Mouse (Mus musculus): ENCODE measurements at regions not wholly inside any gene's neighbourhood (a gene's known extent, or its start where the extent isn't known, plus 50 kb on each side); places are given as distances from the start of the nearest gene placed in this dataset.

GRCm38 (mm10) chr5:146684429-146684828 is 99.4 kb upstream of the Gpr12 start:
- no peak for DNase-seq

DNA sequence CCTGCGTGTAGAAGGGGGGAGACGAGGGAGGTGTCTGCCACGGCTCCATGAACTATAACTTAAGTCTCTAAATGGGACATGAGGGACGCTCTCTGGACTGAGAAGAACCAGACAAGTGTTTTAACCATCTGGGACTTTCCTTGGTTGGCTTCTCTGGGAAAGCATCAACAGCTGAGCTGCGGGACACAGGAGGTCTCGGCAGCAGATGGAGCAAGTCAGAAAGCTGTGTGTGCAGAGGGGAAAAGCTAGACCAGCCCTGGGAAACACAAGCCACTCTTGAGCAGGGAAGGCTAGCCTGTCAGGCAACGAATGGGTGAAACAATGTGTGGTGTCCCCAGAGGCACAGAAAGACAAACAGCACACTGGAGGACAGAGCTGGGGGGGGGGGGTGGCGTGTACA is 98.5 kb upstream of the Gpr12 start:
- DNase-seq, result no peak

- DNase-seq, result no peak
These were observed 97.9 kb upstream of the Gpr12 start for GRCm38 (mm10) chr5:146682893-146683292.

- no peak for DNase-seq
These were observed 96.5 kb upstream of the Gpr12 start for GRCm38 (mm10) chr5:146681512-146681911.

DNA sequence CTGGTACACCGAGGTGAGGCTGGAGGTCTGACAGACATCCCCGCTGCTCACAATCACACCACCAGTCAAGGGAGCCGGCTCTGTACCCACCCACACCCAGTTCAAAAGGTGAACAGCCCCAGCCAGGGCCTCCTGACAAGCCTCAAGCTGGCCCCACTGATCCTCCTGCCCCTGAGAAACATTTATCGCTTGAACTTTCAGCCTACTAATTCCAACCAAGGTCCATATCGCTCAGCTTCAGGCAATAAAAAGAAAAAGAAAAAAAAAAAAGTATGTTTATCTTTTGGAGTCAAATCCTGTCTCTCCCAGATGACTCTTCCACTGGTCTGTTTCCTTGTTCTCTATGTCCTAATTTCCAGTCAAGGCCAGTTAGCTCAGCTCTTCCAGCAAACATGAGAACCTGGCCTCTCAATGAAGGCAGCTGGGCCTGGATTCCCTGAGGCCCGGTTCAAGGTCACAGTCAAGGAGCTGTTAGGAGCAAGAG is 94.2 kb upstream of the Gpr12 start:
- no peak for DNase-seq

GRCm38 (mm10) chr5:146678775-146679170 is 93.7 kb upstream of the Gpr12 start:
- DNase-seq, result no peak

- DNase-seq, result no peak
These were observed 93.2 kb upstream of the Gpr12 start for GRCm38 (mm10) chr5:146678049-146678774.

GRCm38 (mm10) chr5:146677151-146677515 is 92.1 kb upstream of the Gpr12 start:
- DNase-seq, result no peak

DNA sequence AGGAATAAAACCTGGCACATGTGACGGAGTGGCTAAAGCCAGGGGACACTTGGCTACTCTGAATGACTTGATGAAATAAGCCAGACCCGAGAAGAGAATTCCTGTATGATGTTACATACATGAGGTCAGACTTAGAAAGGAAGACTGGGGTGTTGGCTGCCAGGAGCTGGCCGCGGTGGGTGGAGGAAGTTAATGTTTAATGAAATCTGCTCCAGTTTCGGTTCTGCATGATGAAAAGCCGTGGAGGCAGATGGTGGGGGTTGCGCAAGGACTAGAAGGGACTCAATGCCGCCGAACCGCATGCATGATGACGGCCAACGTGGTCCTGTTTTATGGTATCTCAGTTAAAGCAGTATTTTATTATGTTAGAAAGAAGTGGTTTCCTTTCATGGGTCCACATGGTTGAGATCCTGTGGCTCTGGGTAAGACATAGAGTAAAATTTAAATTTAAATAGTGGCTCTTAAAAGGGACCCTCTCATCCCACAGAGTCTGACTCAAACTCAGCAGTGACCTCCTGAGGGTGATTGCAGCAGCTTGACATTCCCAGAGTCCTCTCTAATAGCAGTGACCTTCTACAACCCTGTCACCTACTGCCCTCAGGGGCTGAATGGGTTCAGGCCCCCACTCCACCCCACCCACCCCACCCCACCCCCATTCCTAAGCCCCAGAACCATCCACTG is 91.6 kb upstream of the Gpr12 start:
- no peak for DNase-seq

DNA sequence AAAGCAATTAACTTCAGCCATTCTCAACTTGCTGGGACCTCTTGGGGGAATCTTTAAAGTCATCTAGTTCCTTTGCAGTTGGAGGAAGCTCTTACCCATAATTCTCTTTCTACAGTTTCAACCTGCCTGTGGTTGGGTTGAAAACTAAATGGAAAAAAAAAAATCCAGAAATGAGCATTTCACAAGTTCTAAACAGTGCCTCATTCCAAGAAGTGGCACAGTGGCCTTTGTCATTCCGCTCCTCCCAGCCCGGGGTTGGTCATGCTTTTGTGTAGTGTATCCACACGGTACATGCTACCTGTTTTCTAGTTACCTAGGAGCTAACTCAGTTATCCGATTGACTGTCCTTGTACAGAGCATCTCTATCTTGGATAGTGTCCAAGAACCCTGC is 90.8 kb upstream of the Gpr12 start:
- no peak for DNase-seq

GRCm38 (mm10) chr5:146675006-146675886 is 90.2 kb upstream of the Gpr12 start:
- peak; percentile 58 for DNase-seq

GRCm38 (mm10) chr5:146661751-146662150 is 76.7 kb upstream of the Gpr12 start:
- DNase-seq, result no peak

DNA sequence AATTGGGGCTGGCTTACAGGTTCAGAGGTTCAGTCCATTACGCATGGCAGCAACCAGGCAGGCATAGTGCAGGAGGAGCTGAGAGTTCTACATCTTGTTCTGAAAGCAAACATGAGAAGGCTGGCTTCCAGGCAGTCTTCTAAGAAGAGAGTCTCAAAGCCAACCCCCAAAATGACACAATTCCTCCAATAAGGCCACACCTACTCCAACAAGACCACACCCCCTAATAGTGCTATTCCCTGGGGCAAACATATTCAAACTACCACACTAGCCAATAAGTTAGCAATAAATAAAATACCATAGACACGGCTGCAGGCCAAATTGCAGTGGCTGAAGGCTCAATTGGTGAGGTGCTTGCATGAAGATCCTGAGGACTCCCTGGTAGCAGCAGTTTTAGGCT is 72.2 kb upstream of the Gpr12 start:
- DNase-seq, result no peak

DNA sequence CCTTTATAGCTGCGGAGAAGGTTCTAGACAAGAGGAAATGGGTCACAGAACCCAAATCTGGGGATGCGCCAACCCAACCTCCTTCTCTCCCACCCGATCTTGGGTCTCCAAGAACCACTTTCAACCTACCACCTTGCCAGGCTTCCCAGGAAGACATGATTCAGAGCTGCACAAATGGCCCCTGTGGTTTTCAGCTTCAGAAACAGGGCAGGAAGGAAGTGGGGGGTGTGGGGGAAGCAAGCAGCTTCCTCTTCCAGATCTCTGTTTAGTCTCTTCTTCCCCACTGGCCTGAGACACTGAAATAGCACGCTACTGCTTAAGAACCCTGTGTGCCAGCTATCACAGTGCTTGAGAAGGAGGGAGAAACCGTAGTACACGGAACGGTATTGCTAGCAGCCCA is 70.4 kb upstream of the Gpr12 start:
- DNase-seq, result peak; percentile 22

- no peak for DNase-seq
These were observed 68.8 kb upstream of the Gpr12 start for GRCm38 (mm10) chr5:146653686-146654450.

GRCm38 (mm10) chr5:146652874-146653273 is 67.8 kb upstream of the Gpr12 start:
- no peak for DNase-seq

DNA sequence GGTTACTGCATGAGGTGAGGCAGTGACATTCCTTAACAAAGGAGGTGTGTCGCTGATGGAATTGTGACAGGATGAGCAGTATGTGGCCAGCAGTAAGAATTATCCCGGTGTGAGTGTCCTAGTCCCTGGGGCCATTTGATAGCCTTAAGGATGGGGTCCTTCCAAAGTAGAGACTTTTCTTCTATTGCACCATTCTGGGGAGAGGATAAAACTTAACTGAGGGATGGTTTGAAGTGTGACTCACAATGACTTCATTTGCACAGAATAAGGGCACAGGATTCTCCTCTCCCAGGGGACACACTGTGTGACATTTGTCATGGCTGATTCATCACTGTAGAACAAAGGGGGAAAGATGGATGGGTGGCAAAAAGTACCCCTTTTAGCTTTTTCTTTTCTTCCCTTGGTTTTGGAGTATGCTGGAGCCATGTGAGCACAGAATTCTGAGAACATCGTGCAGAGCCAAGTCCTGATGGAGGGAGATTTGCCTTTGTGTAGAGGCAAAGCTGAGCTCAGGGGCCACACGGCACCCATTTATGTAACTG is 63.6 kb upstream of the Gpr12 start:
- no peak for DNase-seq

GRCm38 (mm10) chr5:146647628-146648380 is 62.8 kb upstream of the Gpr12 start:
- no peak for DNase-seq

DNA sequence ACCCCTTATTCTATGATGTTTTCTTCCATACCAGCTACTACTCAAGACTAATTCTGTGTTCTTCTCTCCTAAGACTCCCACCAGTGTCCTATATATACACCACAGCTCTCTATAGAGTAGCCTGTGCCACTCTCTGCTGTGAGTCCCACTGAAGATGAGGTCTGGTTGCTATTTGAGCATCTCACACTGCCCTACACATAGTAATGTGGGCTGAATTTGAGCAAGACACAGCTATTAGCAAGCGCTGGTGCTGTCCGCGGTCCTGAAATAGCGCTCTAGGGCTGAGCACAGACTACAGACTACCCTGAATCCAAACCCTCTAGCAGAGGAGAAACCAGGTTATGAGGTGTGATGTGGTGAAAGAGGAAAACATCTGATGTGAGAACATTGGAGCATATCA is 59.5 kb upstream of the Gpr12 start:
- peak; percentile 12 for DNase-seq

DNA sequence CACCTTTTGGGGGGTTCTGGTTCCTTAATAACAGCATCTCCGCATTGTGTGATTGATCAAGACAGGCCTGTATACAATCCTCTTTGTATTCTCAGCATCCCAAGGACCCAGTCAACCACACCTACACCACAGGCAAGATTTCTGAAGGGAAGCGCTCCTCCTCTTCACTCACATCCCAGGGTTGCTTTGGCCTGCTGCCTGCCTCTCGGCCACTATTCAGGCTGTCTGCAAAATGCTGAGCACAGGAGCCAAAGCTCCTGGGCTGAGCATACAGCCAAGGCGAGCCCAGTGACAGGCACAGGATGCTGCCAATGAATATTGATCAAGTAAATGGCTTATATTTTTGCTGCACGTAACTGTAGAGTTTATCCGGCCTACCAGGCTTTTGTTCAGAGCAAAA is 56.9 kb upstream of the Gpr12 start:
- no peak for DNase-seq

DNA sequence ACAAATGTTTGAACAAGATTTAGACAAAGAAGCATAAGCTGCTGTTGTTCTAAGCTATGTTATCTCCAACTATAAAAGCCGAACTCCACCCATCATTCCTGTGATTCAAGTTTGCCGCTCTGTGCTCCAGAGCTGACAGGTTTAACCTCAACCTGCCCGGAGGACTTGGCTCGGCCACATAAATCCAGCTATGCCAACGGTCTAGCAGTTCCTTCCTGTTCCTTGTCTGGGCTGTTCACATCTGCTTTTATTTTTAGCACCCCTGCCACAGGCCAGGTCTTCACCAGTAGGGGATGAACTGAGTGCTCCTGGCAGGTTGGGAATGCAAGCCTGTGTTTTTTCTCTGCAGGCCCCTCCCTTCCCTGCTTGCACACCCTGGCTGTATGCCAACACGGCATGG is 51.8 kb upstream of the Gpr12 start:
- no peak for DNase-seq

Measured in thymus, postnatal 25 days (tissue).